Comparison of ENCODE assay signal across 13 mouse cellular contexts in the genomic region with DNA sequence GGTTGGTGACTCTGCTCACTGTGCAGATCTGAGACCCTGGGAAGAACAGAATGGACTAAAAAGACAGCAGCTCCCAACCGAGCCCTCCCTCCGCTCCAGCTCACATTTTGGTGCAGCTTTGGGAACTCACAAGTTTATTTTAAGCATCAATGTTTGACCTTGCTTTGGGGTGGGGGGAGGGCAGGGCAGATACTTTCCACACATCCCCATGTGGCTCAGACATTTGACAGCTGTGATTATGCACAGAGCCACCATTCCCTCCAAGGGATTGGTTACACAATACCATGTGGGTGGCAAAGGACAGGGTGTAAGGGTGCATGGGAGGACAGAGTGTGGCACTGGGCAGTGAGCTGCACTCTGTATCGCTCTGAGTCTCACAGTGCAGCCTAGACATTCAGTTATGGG.
A peak's percentile ranks its signal among the peaks of the same experiment; 100 is the strongest.
DNase-seq lines count a peak whose midpoint lies in the region; ATAC-seq and TF ChIP-seq lines count a peak whose summit lies in the region.
"Had no signal": no experiment of that assay in that cellular context is flagged by ENCODE, and none has a peak within 500 bp of the region (broad histone marks: within the 10 kb centered on the region; RNA-seq: fewer than 3 reads in every experiment).

No protein-coding gene starts in this region.

- no peak overlapping the region for H3K9ac ChIP-seq in limb, embryonic 14.5 days (ENCODE audit: low read depth, low read length, severe bottlenecking)
- no peak overlapping the region for H3K9ac ChIP-seq in heart, embryonic 11.5 days (ENCODE audit: low read depth, low read length)
- H3K9ac ChIP-seq in liver, embryonic 11.5 days (ENCODE audit: low read depth, low read length): no peak overlapping the region
- H3K9ac ChIP-seq: liver, embryonic 14.5 days had no signal

- no peak overlapping the region for H3K4me2 ChIP-seq in limb, embryonic 14.5 days (replicated peaks; ENCODE audit: low read depth, low read length, severe bottlenecking)
- H3K4me2 ChIP-seq in heart, embryonic 11.5 days: peak overlapping the region; percentile 36
- no peak overlapping the region for H3K4me2 ChIP-seq in liver, embryonic 11.5 days

- H3K4me1 ChIP-seq in limb, embryonic 14.5 days (ENCODE audit: control insufficient read depth, insufficient read depth, low read length): no peaks in the 10 kb centered on the region
- H3K4me1 ChIP-seq in limb, embryonic 10.5 days: no peaks in the 10 kb centered on the region
- H3K4me1 ChIP-seq in heart, embryonic 11.5 days (ENCODE audit: control insufficient read depth, insufficient read depth, low read length): peaks cover 6% of the 10 kb centered on the region; the same call in 1 of the 2 replicates
- H3K4me1 ChIP-seq in lung, adult 2 months (ENCODE audit: control insufficient read depth, insufficient read depth, low read length): no peaks in the 10 kb centered on the region; the same call in 1 of the 2 replicates
- no peaks in the 10 kb centered on the region for H3K4me1 ChIP-seq in liver, embryonic 11.5 days (replicated peaks; ENCODE audit: control insufficient read depth, insufficient read depth, low read length)

- no peaks in the 10 kb centered on the region for H3K36me3 ChIP-seq in limb, embryonic 14.5 days (ENCODE audit: control insufficient read depth, insufficient read depth, low read length)
- H3K36me3 ChIP-seq in limb, embryonic 10.5 days: no peaks in the 10 kb centered on the region
- no peaks in the 10 kb centered on the region for H3K36me3 ChIP-seq in heart, embryonic 11.5 days (ENCODE audit: control insufficient read depth, insufficient read depth, low read length)
- no peaks in the 10 kb centered on the region for H3K36me3 ChIP-seq in liver, embryonic 11.5 days (ENCODE audit: control insufficient read depth, insufficient read depth, low read length)

- no peak for DNase-seq in limb, embryonic 14.5 days (ENCODE audit: low spot score)
- DNase-seq in limb, embryonic 10.5 days (ENCODE audit: low spot score): no peak
- peak; percentile 4 for DNase-seq in lung, adult 2 months
- no peak for DNase-seq in liver, embryonic 11.5 days (ENCODE audit: low spot score)
- no peak for DNase-seq in c-Kit-positive CD71-positive TER-119-positive erythroid progenitor cells, embryonic 14.5 days (ENCODE audit: low spot score)
- DNase-seq in urinary bladder, postnatal 10 days (ENCODE audit: low spot score): no peak
- DNase-seq: cerebellum, postnatal 14 days; kidney, postnatal 36 days; spleen, adult 18-20 months had no signal

- no peak overlapping the region for H3K27ac ChIP-seq in limb, embryonic 14.5 days (replicated peaks; ENCODE audit: low read depth, low read length)
- no peak overlapping the region for H3K27ac ChIP-seq in limb, embryonic 10.5 days
- peak overlapping the region; percentile 85 for H3K27ac ChIP-seq in heart, embryonic 11.5 days (ENCODE audit: low read depth, low read length)
- H3K27ac ChIP-seq in liver, embryonic 11.5 days (ENCODE audit: low read depth, low read length): no peak overlapping the region
- H3K27ac ChIP-seq: left cerebral cortex, adult 2 months; liver, embryonic 14.5 days had no signal

- 79% methylated on average over 3 of the region's 3 CpGs for WGBS in limb, embryonic 14.5 days
- WGBS in limb, embryonic 10.5 days: 80% methylated on average over 3 of the region's 3 CpGs
- WGBS in heart, embryonic 11.5 days (ENCODE audit: insufficient replicate concordance): 29% methylated on average over 3 of the region's 3 CpGs
- WGBS in lung, adult 2 months: 34% methylated on average over 3 of the region's 3 CpGs
- 64% methylated on average over 3 of the region's 3 CpGs for WGBS in liver, embryonic 11.5 days

- no peaks in the 10 kb centered on the region for H3K9me3 ChIP-seq in limb, embryonic 14.5 days (ENCODE audit: control insufficient read depth, low read length)
- no peaks in the 10 kb centered on the region for H3K9me3 ChIP-seq in limb, embryonic 10.5 days (replicated peaks)
- H3K9me3 ChIP-seq in heart, embryonic 11.5 days (replicated peaks; ENCODE audit: control insufficient read depth, low read length): no peaks in the 10 kb centered on the region
- no peaks in the 10 kb centered on the region for H3K9me3 ChIP-seq in liver, embryonic 11.5 days (ENCODE audit: control insufficient read depth, low read length)

- TF ChIP-seq POLR2A in limb, embryonic 14.5 days (IDR thresholded peaks at IDR 0.05; ENCODE audit: borderline replicate concordance, extremely low read depth, insufficient read depth, insufficient read length): no peak
- TF ChIP-seq POLR2A in lung, adult 2 months (IDR thresholded peaks at IDR 0.05; ENCODE audit: borderline replicate concordance, extremely low read depth, low read depth, low read length): peak; percentile 39; the same call in 1 of the 2 replicates

- no peaks in the 10 kb centered on the region for H3K27me3 ChIP-seq in limb, embryonic 14.5 days (ENCODE audit: control insufficient read depth, insufficient read depth, low read length)
- no peaks in the 10 kb centered on the region for H3K27me3 ChIP-seq in limb, embryonic 10.5 days (ENCODE audit: low read depth, poor library complexity, severe bottlenecking)
- no peaks in the 10 kb centered on the region for H3K27me3 ChIP-seq in heart, embryonic 11.5 days (ENCODE audit: control insufficient read depth, insufficient read depth, low read length)
- no peaks in the 10 kb centered on the region for H3K27me3 ChIP-seq in liver, embryonic 11.5 days (replicated peaks; ENCODE audit: control insufficient read depth, insufficient read depth, low read length)
- H3K27me3 ChIP-seq: CH12.LX had no signal

- 0 out of 2 replicates have a peak, but pooled peaks have one; percentile 34 for ATAC-seq in limb, embryonic 14.5 days (ENCODE audit: low FRiP score, low read depth)
- peak; percentile 81 for ATAC-seq in heart, embryonic 11.5 days (replicated peaks; ENCODE audit: insufficient number of reproducible peaks, low FRiP score, low TSS enrichment)
- ATAC-seq in liver, embryonic 11.5 days (replicated peaks; ENCODE audit: low FRiP score): no peak

- no peak for TF ChIP-seq CTCF in lung, adult 2 months (IDR thresholded peaks at IDR 0.05; ENCODE audit: insufficient read depth, low read length)

- no peak overlapping the region for H3K4me3 ChIP-seq in limb, embryonic 14.5 days (replicated peaks; ENCODE audit: low read length)
- no peak overlapping the region for H3K4me3 ChIP-seq in limb, embryonic 10.5 days
- no peak overlapping the region for H3K4me3 ChIP-seq in heart, embryonic 11.5 days (ENCODE audit: low read depth, low read length)
- no peak overlapping the region for H3K4me3 ChIP-seq in lung, adult 2 months (replicated peaks; ENCODE audit: extremely low read depth, low read depth, low read length)
- H3K4me3 ChIP-seq in liver, embryonic 11.5 days (ENCODE audit: low read depth, low read length): no peak overlapping the region
- H3K4me3 ChIP-seq: left cerebral cortex, adult 2 months had no signal
